In genomic region chr13:95890851-95891471, GRCm38 (mm10) we compare ENCODE assay signal across 8 mouse cellular contexts. TPM values are rescaled to one million over a fixed set of nuclear protein-coding genes. Genes with fewer than 3 reads are reported as not detected.
DNase-seq lines count a peak whose midpoint lies in the region; ATAC-seq lines count a peak whose summit lies in the region.

No protein-coding gene starts in this region.

- H3K36me3 ChIP-seq in embryonic facial prominence, embryonic 15.5 days, result no peaks in the 10 kb centered on the region

- peak overlapping the region; percentile 54 for H3K9ac ChIP-seq in embryonic facial prominence, embryonic 15.5 days

- peak; percentile 39 for ATAC-seq in embryonic facial prominence, embryonic 15.5 days (ENCODE audit: insufficient number of reproducible peaks, low FRiP score, low TSS enrichment, low read depth)
- ATAC-seq in megakaryocyte, adult 5-6 weeks (ENCODE audit: poor library complexity, severe bottlenecking), result peak; percentile 16

- H3K27me3 ChIP-seq in embryonic facial prominence, embryonic 15.5 days, result no peaks in the 10 kb centered on the region

- DNase-seq in ES-CJ7 (ENCODE audit: low read depth, low spot score) (peak; percentile 77), adipocyte (ENCODE audit: low spot score) (no peak)
- peak; percentile 83 for DNase-seq in adrenal gland, postnatal 14 days
- DNase-seq in heart, postnatal 10 days, result peak; percentile 32 to 39
- DNase-seq in kidney, postnatal 36 days, result peak; percentile 78 to 82
- peak; percentile 38 for DNase-seq in right cerebral cortex, postnatal 14 days

- intact Hi-C loops in heart, postnatal 10 days (cut with DNase I), result loop anchor here (5.0 kb wide), 2 partner anchors 114 to 329 kb away; no protein-coding TSS in a partner anchor

- H3K4me2 ChIP-seq in embryonic facial prominence, embryonic 15.5 days (replicated peaks), result peak overlapping the region; percentile 94

- peak overlapping the region; percentile 77 for H3K27ac ChIP-seq in embryonic facial prominence, embryonic 15.5 days (replicated peaks)

- under 1% methylated on average over 33 of the region's 33 CpGs for WGBS in embryonic facial prominence, embryonic 15.5 days

- H3K4me3 ChIP-seq in embryonic facial prominence, embryonic 15.5 days (replicated peaks), result peak overlapping the region; percentile 74

- peaks cover 24% of the 10 kb centered on the region for H3K4me1 ChIP-seq in embryonic facial prominence, embryonic 15.5 days

- H3K9me3 ChIP-seq in embryonic facial prominence, embryonic 15.5 days (replicated peaks), result no peaks in the 10 kb centered on the region

RNA-seq across cellular contexts. Expression of gene Iqgap2, which starts 0.8 kb away (rescaled TPM):
- 107 and 111 TPM in 2 replicates for total RNA-seq in adrenal gland, postnatal 14 days (2021)
- polyA plus RNA-seq in embryonic facial prominence, embryonic 15.5 days (2015; fragmentation: Nextera tagmentation; extraction: Ambion mirVana), result 20.4 and 21.2 TPM in 2 replicates
- 1 to 10 TPM; 2.3 to 3.1 TPM for total RNA-seq in heart, postnatal 10 days (2021)
- 143 and 152 TPM in 2 replicates for total RNA-seq in megakaryocyte, adult 5-6 weeks (2015)
- total RNA-seq in megakaryocyte, adult 5-6 weeks (2017), result 223 and 240 TPM in 2 replicates

Comparison
In these comparisons a context has a peak if more than half of its experiments do, and no peak if none do; other contexts are left out.
1. RNA of gene Iqgap2, which starts 0.8 kb away (total RNA-seq): 143 to 240 TPM in megakaryocyte, adult 5-6 weeks and 107 to 111 TPM in adrenal gland, postnatal 14 days; 2.3 to 3.1 TPM in heart, postnatal 10 days; every median in the first group is over 10 times any median in the second.